Mouse (Mus musculus) midbrain, embryonic 12.5 days (tissue): ENCODE measurements at regions not wholly inside any gene's neighbourhood (a gene's known extent, or its start where the extent isn't known, plus 50 kb on each side); places are given as distances from the start of the nearest gene placed in this dataset.
"Not testable (repeated sequence)": the region's sequence is repeated elsewhere in the genome, so short reads cannot be mapped to it uniquely, and the experiment has no call there.

Experiments used
- ATAC-seq: fragments of 200-750 bp; cut with Nextera tagmentation; 2 replicates; pipeline ENCODE4 v1.8.0; 2017; ENCODE audit warnings: low read depth, moderate TSS enrichment, moderate library complexity; ENCODE audit not compliant: low FRiP score
- H3K27ac ChIP-seq: fragments of 300-500 bp; sonication (generic); replicated peaks from 2 replicates; pipeline ENCODE4 v1.5.1; 2016; ENCODE audit warnings: mild to moderate bottlenecking
- H3K27me3 ChIP-seq: fragments of 300-500 bp; sonication (generic); 2 replicates; pipeline ENCODE4 v1.6.1; 2016; ENCODE audit warnings: mild to moderate bottlenecking
- H3K36me3 ChIP-seq: fragments of 300-500 bp; sonication (generic); 2 replicates; pipeline ENCODE4 v1.6.1; 2016
- H3K4me1 ChIP-seq: fragments of 300-500 bp; sonication (generic); 2 replicates; pipeline ENCODE4 v1.6.1; 2016
- H3K4me2 ChIP-seq: fragments of 300-500 bp; sonication (generic); replicated peaks from 2 replicates; pipeline ENCODE4 v1.6.1; 2016; ENCODE audit warnings: mild to moderate bottlenecking, moderate library complexity
- H3K4me3 ChIP-seq: fragments of 300-500 bp; sonication (generic); 2 replicates; pipeline ENCODE4 v1.5.1; 2016; ENCODE audit warnings: mild to moderate bottlenecking
- H3K9ac ChIP-seq: fragments of 300-500 bp; sonication (generic); replicated peaks from 2 replicates; pipeline ENCODE4 v1.6.1; 2016; ENCODE audit warnings: mild to moderate bottlenecking, moderate library complexity
- H3K9me3 ChIP-seq: fragments of 300-500 bp; sonication (generic); 2 replicates; pipeline ENCODE4 v1.6.1; 2016; ENCODE audit warnings: mild to moderate bottlenecking
- WGBS: fragments of 180-500 bp; shearing (Covaris S2); methylation state at CpG from one replicate; pipeline ENCODE4 v1.1.7; 2016; 5-methylcytosine and 5-hydroxymethylcytosine counted together

GRCm38 (mm10) chr14:120764386-120764785 lies 146.6 kb upstream of the Ipo5 start:
- Histone ChIP-seq H3K4me1 (no peaks in the 10 kb centered on the region), H3K4me3 (no peak overlapping the region), H3K27ac (no peak overlapping the region), H3K9me3 (no peaks in the 10 kb centered on the region), H3K27me3 (no peaks in the 10 kb centered on the region), H3K9ac (no peak overlapping the region), H3K4me2 (no peak overlapping the region), H3K36me3 (no peaks in the 10 kb centered on the region)
- no peak for ATAC-seq
- WGBS, result 79% methylated on average over 3 of the region's 3 CpGs

DNA sequence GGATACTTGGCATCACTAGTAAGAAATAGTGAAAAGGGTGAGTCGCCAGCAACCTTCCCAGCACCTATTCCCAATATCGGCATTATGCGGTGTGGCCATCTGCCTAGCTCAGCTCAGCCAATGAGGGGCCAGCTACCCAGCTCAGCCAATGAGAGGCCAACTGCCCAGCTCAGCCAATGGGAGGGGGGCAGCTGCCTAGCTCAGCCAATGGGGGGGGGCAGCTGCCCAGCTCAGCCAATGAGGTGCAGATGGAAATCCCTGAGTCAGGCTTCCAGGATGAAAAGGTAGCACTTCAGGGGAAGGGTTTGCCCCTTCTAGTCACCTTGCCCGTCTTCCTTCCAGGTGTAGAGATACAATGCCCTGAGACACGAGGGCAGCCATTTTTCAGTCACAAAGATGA lies 144.6 kb upstream of the Ipo5 start:
- Histone ChIP-seq H3K4me1 (no peaks in the 10 kb centered on the region), H3K4me3 (no peak overlapping the region), H3K9me3 (no peaks in the 10 kb centered on the region), H3K4me2 (no peak overlapping the region), H3K36me3 (no peaks in the 10 kb centered on the region), H3K9ac (no peak overlapping the region), H3K27ac (no peak overlapping the region), H3K27me3 (no peaks in the 10 kb centered on the region)
- ATAC-seq, result no peak
- 95% methylated on average over 5 of the region's 5 CpGs for WGBS

DNA sequence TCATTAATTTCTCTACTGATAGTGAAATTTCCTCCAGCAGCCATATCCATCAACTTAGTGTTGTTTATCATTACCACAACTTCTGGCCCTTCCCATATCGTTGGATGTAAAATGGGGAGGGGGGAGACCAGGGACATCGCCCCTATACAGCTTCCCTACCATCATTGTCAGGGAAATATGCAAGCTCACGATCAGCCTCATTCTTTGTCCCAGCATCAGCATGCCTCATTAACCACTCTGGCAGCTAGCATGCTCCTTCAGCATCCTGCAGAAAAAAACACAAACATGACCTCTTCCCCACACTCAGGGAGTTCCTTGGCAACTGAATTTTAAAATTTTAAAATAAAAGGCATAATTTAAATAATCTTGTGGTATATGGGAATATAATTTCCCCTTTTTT lies 140.4 kb upstream of the Ipo5 start:
- H3K4me1 ChIP-seq, result no peaks in the 10 kb centered on the region
- H3K9ac ChIP-seq, result no peak overlapping the region
- ATAC-seq, result no peak
- no peaks in the 10 kb centered on the region for H3K27me3 ChIP-seq
- H3K4me2 ChIP-seq, result no peak overlapping the region
- 63% methylated on average over 3 of the region's 3 CpGs for WGBS
- no peak overlapping the region for H3K27ac ChIP-seq
- H3K36me3 ChIP-seq, result no peaks in the 10 kb centered on the region
- H3K4me3 ChIP-seq, result no peak overlapping the region
- no peaks in the 10 kb centered on the region for H3K9me3 ChIP-seq

GRCm38 (mm10) chr14:120773001-120773400 lies 138.0 kb upstream of the Ipo5 start:
- H3K9ac ChIP-seq, H3K4me3 ChIP-seq, H3K4me2 ChIP-seq, H3K27ac ChIP-seq, H3K36me3 ChIP-seq, H3K27me3 ChIP-seq, H3K4me1 ChIP-seq, ATAC-seq, H3K9me3 ChIP-seq: not testable (repeated sequence)
- WGBS, result 82% methylated on average over 4 of the region's 4 CpGs

DNA sequence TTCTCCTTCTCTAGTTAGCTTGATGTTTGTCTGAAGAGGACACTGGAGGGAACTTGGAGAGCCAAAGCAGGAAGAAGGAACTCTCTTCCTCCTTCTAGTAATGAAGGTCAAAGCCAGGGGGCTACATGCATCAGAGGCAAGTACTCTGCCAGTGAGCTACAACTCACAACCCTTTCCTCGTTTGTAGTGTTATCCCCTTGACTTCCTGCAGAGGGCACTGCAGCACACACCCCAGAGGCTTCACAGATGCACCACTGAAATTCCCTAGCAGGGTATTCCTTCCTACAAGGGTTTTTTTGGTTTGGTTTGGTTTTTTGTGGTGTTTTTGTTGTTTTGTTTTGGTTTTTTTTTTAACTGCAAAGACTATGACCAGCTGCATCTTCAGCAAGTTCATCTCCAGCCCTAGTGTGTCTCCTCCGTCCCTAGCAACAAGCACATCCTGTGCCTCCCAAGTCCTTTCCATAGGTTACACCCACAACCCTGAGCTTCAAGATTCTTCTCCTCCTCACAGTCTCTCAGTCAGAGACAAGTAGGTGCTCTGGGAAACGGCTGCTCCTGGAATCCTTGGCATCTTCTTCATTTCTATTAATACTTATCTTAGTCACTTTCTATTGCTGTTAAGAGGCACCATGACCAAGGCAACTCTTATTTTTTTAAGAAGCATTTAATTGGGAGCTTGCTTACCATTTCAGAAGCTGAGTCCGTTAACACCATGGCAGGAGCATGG lies 119.0 kb upstream of the Ipo5 start:
- H3K27ac ChIP-seq, result no peak overlapping the region

GRCm38 (mm10) chr14:120797916-120798490 lies 113.0 kb upstream of the Ipo5 start:
- H3K4me2 ChIP-seq, result no peak overlapping the region
- H3K36me3 ChIP-seq, result no peaks in the 10 kb centered on the region
- no peak overlapping the region for H3K27ac ChIP-seq
- no peaks in the 10 kb centered on the region for H3K27me3 ChIP-seq
- no peaks in the 10 kb centered on the region for H3K9me3 ChIP-seq
- H3K9ac ChIP-seq, result no peak overlapping the region
- WGBS, result 72% methylated on average over 7 of the region's 7 CpGs
- no peak overlapping the region for H3K4me3 ChIP-seq
- peaks cover under 1% of the 10 kb centered on the region; the same call in 1 of the 2 replicates for H3K4me1 ChIP-seq
- ATAC-seq, result no peak

More for the DNA sequence above, 119.0 kb upstream of the Ipo5 start:
- WGBS, result 80% methylated on average over 4 of the region's 4 CpGs
- Histone ChIP-seq H3K4me2 (no peak overlapping the region), H3K9me3 (no peaks in the 10 kb centered on the region), H3K4me3 (no peak overlapping the region), H3K27me3 (no peaks in the 10 kb centered on the region), H3K36me3 (no peaks in the 10 kb centered on the region), H3K4me1 (no peaks in the 10 kb centered on the region), H3K9ac (no peak overlapping the region)
- no peak for ATAC-seq

DNA sequence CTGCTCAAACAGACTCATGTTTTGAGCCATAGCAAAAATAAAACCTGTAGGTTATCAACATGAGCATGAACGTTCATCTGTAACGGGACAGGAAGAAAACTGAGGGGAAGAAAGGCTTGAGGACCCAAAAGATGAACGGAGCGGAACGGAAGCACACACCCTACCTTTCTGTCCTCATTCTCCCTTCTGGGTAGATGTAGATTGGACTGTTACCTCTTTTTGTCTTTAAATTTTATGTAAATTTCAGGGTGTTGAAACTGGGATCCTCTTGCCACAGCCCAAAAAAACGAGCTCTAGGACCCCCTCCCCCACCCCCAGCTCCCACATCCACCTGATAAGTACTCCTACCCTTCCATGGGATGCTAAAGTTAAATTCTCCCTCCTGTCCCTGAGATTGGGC lies 107.8 kb upstream of the Ipo5 start:
- Histone ChIP-seq H3K4me3 (peak overlapping the region; percentile 21; the same call in 1 of the 2 replicates), H3K4me2 (peak overlapping the region; percentile 48), H3K9ac (no peak overlapping the region), H3K27me3 (peaks cover 12% of the 10 kb centered on the region; the same call in 1 of the 2 replicates), H3K36me3 (no peaks in the 10 kb centered on the region), H3K9me3 (0 out of 2 replicates have a peak, but pooled peaks cover 6% of the 10 kb centered on the region), H3K27ac (peak overlapping the region; percentile 75), H3K4me1 (peaks cover 20% of the 10 kb centered on the region)
- ATAC-seq, result peak; percentile 36
- 20% methylated on average over 6 of the region's 6 CpGs for WGBS

GRCm38 (mm10) chr14:120803739-120804138 lies 107.3 kb upstream of the Ipo5 start:
- Histone ChIP-seq H3K9me3 (0 out of 2 replicates have a peak, but pooled peaks cover 6% of the 10 kb centered on the region), H3K27me3 (peaks cover 12% of the 10 kb centered on the region; the same call in 1 of the 2 replicates), H3K36me3 (no peaks in the 10 kb centered on the region), H3K4me3 (peak overlapping the region; percentile 21; the same call in 1 of the 2 replicates), H3K4me2 (peak overlapping the region; percentile 48), H3K27ac (peak overlapping the region; percentile 75), H3K4me1 (peaks cover 20% of the 10 kb centered on the region), H3K9ac (0 out of 2 replicates have a peak overlapping the region, but pooled peaks have one; percentile 5)
- under 1% methylated on average over 12 of the region's 12 CpGs for WGBS
- peak; percentile 91 for ATAC-seq

- 0 out of 2 replicates have a peak, but pooled peaks cover 6% of the 10 kb centered on the region for H3K9me3 ChIP-seq
- H3K4me1 ChIP-seq, result peaks cover 20% of the 10 kb centered on the region
- ATAC-seq, result peak; percentile 31
- no peaks in the 10 kb centered on the region for H3K36me3 ChIP-seq
- peaks cover 12% of the 10 kb centered on the region; the same call in 1 of the 2 replicates for H3K27me3 ChIP-seq
- WGBS, result 8% methylated on average over 7 of the region's 7 CpGs
- peak overlapping the region; percentile 21; the same call in 1 of the 2 replicates for H3K4me3 ChIP-seq
- 0 out of 2 replicates have a peak overlapping the region, but pooled peaks have one; percentile 5 for H3K9ac ChIP-seq
- H3K4me2 ChIP-seq, result peak overlapping the region; percentile 48
- H3K27ac ChIP-seq, result peak overlapping the region; percentile 75
These were observed 106.7 kb upstream of the Ipo5 start for GRCm38 (mm10) chr14:120804183-120804848.

- H3K36me3 ChIP-seq, result no peaks in the 10 kb centered on the region
- WGBS, result 33% methylated on average over 6 of the region's 6 CpGs
- no peak overlapping the region for H3K4me2 ChIP-seq
- 0 out of 2 replicates have a peak, but pooled peaks cover 6% of the 10 kb centered on the region for H3K9me3 ChIP-seq
- H3K4me1 ChIP-seq, result peaks cover 20% of the 10 kb centered on the region
- H3K9ac ChIP-seq, result no peak overlapping the region
- no peak overlapping the region for H3K27ac ChIP-seq
- no peak for ATAC-seq
- no peak overlapping the region for H3K4me3 ChIP-seq
- peaks cover 12% of the 10 kb centered on the region; the same call in 1 of the 2 replicates for H3K27me3 ChIP-seq
These were observed 105.9 kb upstream of the Ipo5 start for GRCm38 (mm10) chr14:120805137-120805536.

DNA sequence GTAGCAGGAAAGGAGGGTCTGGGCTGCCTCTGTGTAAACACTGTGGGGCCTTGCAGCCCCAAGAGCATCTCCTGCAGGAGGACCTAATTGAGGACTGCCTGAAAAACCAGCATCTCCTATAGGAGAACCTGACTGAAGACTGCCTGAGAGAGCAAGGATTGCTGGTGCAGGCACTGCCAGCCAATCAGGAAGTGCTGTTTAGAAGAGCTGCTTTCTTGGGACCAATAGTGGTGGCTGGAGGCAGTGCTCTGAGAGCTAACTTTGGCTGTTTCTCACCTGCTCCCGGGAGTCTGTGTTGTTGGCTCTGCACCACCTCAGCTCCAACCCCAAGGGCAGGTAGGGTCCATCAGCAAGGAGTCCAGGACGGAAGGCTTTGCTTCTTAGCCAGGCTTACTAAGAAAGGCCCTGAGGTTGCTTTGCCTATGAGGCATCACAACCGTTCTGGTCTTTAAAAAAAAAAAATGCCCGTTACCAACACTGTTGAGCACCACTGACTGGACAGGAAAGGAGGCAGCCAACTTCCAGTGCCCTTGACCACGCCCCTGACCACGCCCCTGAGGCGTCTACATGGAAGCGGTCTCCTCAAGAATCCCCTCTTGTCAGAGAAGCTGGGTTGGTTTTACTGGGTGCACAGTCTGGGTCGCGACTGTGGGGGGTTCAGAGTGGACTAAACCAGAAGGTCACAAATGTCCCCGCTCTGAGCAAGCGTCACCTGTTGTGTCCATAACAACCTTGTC lies 105.0 kb upstream of the Ipo5 start:
- Histone ChIP-seq H3K27me3 (peaks cover 12% of the 10 kb centered on the region; the same call in 1 of the 2 replicates), H3K4me1 (peaks cover 20% of the 10 kb centered on the region)
- not testable (repeated sequence) for H3K4me2 ChIP-seq, H3K36me3 ChIP-seq, H3K9me3 ChIP-seq, H3K27ac ChIP-seq, H3K4me3 ChIP-seq, H3K9ac ChIP-seq, ATAC-seq
- WGBS, result 46% methylated on average over 12 of the region's 12 CpGs
